Mouse (Mus musculus) Patski (cell line): ENCODE results near the gene Cct7. TPM values are rescaled to one million over a fixed set of nuclear protein-coding genes. Genes with fewer than 3 reads are reported as not detected.

Experiments used
- ATAC-seq: fragments of 100-300 bp; one replicate; pipeline ENCODE4 v1.8.0; 2021
- CTCF ChIA-PET: fragments of 350-600 bp; sonication (Branson Sonifier 250); formaldehyde crosslinking; loops from one replicate; lab custom pipeline; 2022; ENCODE audit warnings: inconsistent platforms; lab: Charles Lee
- POLR2A ChIA-PET: fragments of 350-600 bp; sonication (Branson Sonifier 250); formaldehyde crosslinking; loops from one replicate; lab custom pipeline; 2022; ENCODE audit warnings: antibody characterized with exemption, inconsistent platforms; lab: Charles Lee
- DNase-seq: peaks from one replicate; pipeline ENCODE4 v3.0.0-alpha.2; 2011; ENCODE audit warnings: low read depth, low spot score
- H3K27me3 ChIP-seq: fragments of 371-371 bp; one replicate; pipeline ENCODE4 v1.5.1; 2021
- CTCF ChIP-seq: fragments of 100-300 bp; IDR thresholded peaks from one replicate; pipeline ENCODE4 v1.5.1; 2021
- in situ Hi-C: fragments of 300-500 bp; cut with MboI; formaldehyde crosslinking; loops from 3 replicates; pipeline ENCODE4 v1.11.1; 2018; ENCODE audit warnings: low pct_unique_long_range_greater_than_20kb, mixed read lengths
- polyA plus RNA-seq: library from polyadenylated mRNA; unstranded; gene quantifications from one replicate; pipeline ENCODE4 v1.2.3, GENCODE M21; 2021

The Cct7 gene
- polyA plus RNA-seq, 1 experiment from 2014 or later, result 397 TPM

- DNase-seq (no peak), ATAC-seq (no peak)
- TF ChIP-seq CTCF, result no peak
- ChIA-PET CTCF (no interaction called here), POLR2A (no interaction called here)
- peaks cover 55% of the 10 kb centered on the region for H3K27me3 ChIP-seq
- in situ Hi-C loops, result no loop called here
Observed at GRCm38 (mm10) chr6:85513531-85513910, 62.2 kb downstream of the Cct7 start, which contains the start of gene Egr4. Gene Egr4, minus strand, starts transcription at chr6:85513589.

DNA sequence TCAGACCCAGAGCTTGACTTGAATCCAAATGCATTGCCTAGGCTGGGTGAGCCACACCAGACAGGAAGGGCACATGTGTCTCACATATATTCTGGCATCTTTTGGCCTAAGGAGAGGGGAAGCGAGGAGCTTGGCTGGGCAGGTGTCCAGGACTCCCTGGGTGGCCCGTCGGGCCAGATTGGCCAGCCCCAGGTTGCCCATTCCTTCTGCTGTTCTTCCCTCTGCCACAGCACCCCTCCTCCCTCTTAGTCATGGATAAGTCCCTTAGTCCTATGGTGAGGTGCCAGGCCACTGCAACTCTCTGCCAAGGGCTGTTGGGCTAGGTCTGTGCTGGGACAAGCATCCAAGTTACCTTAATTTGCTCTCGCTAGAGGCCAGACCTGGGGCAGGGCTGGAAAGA is 64.6 kb downstream of the Cct7 start:
- TF ChIP-seq CTCF, result no peak
- DNase-seq (no peak), ATAC-seq (no peak)
- in situ Hi-C loops, result no loop called here
- ChIA-PET POLR2A (no interaction called here), CTCF (no interaction called here)
- peaks cover 59% of the 10 kb centered on the region for H3K27me3 ChIP-seq

Other genes starting within 250 kb of the Cct7 start
- gene Sfxn5, start 118.1 kb upstream of the Cct7 start, polyA plus RNA-seq, result 10.9 TPM
- 151 TPM for gene Rab11fip5, start 76.9 kb upstream of the Cct7 start, polyA plus RNA-seq
- gene Noto, start 27.6 kb upstream of the Cct7 start, polyA plus RNA-seq, result not detected
- gene Smyd5, start 19.5 kb upstream of the Cct7 start, polyA plus RNA-seq, result 51.8 TPM
- 14.6 TPM for gene Pradc1, start 456 bp downstream of the Cct7 start, polyA plus RNA-seq
- 0.06 TPM for gene Fbxo41, start 51.5 kb downstream of the Cct7 start, polyA plus RNA-seq
- gene Egr4, start 62.1 kb downstream of the Cct7 start, polyA plus RNA-seq, result not detected
- gene Alms1, start 136.0 kb downstream of the Cct7 start, polyA plus RNA-seq, result 5.4 TPM